Mouse (Mus musculus) lung, postnatal 4 days (tissue): ENCODE measurements at regions not wholly inside any gene's neighbourhood (a gene's known extent, or its start where the extent isn't known, plus 50 kb on each side); places are given as distances from the start of the nearest gene placed in this dataset.

Experiments
- DNase-seq, 2 experiments: peaks; one replicate each; pipeline ENCODE4 v3.0.0; 2021

- no peak for DNase-seq
Measured at GRCm38 (mm10) chr10:97397062-97397771, 82.2 kb upstream of the Dcn start.

- no peak for DNase-seq
Measured at GRCm38 (mm10) chr10:97397896-97398295, 81.5 kb upstream of the Dcn start.

GRCm38 (mm10) chr10:97402524-97402923, 76.9 kb upstream of the Dcn start:
- no peak for DNase-seq

- DNase-seq: no peak
Measured at GRCm38 (mm10) chr10:97404076-97404787, 75.2 kb upstream of the Dcn start.

GRCm38 (mm10) chr10:97409181-97409581, 70.2 kb upstream of the Dcn start:
- no peak for DNase-seq

GRCm38 (mm10) chr10:97409909-97410308, 69.5 kb upstream of the Dcn start:
- no peak for DNase-seq

- DNase-seq: no peak
Measured at GRCm38 (mm10) chr10:97422579-97422978, 56.8 kb upstream of the Dcn start.

GRCm38 (mm10) chr10:97423039-97423700, 56.2 kb upstream of the Dcn start:
- DNase-seq: no peak
